Mouse (Mus musculus) right cerebral cortex, postnatal 14 days (tissue): Measurements from ENCODE around the gene Wdr26.

Source experiments
- DNase-seq: peaks from one replicate; pipeline ENCODE4 v3.0.0; 2022

Gene Wdr26

GRCm38 (mm10) chr1:181150827-181151534, 60.8 kb downstream of the Wdr26 start:
- DNase-seq, result peak; percentile 96

- DNase-seq, result no peak
Measured at GRCm38 (mm10) chr1:181150431-181150826, 61.4 kb downstream of the Wdr26 start.

GRCm38 (mm10) chr1:181149373-181150017, 62.3 kb downstream of the Wdr26 start:
- DNase-seq, result no peak

GRCm38 (mm10) chr1:181148540-181148939, 63.3 kb downstream of the Wdr26 start:
- no peak for DNase-seq

GRCm38 (mm10) chr1:181146187-181146586, 65.6 kb downstream of the Wdr26 start:
- DNase-seq, result no peak

GRCm38 (mm10) chr1:181144966-181145365, 66.8 kb downstream of the Wdr26 start:
- no peak for DNase-seq

- peak; percentile 93 for DNase-seq
Measured at GRCm38 (mm10) chr1:181143950-181144836, 67.6 kb downstream of the Wdr26 start, which contains the start of the genes Nvl and Cnih4. Gene Nvl, minus strand, starts transcription at chr1:181144204. Gene Cnih4, plus strand, starts transcription at chr1:181144693.

GRCm38 (mm10) chr1:181143609-181143949, 68.2 kb downstream of the Wdr26 start:
- DNase-seq, result no peak

GRCm38 (mm10) chr1:181138730-181139129, 73.1 kb downstream of the Wdr26 start:
- no peak for DNase-seq

GRCm38 (mm10) chr1:181131915-181132314, 79.9 kb downstream of the Wdr26 start:
- DNase-seq, result no peak

- DNase-seq, result no peak
Measured at GRCm38 (mm10) chr1:181126766-181127165, 85.0 kb downstream of the Wdr26 start.

- DNase-seq, result no peak
Measured at GRCm38 (mm10) chr1:181125916-181126315, 85.9 kb downstream of the Wdr26 start.

GRCm38 (mm10) chr1:181124145-181124544, 87.7 kb downstream of the Wdr26 start:
- no peak for DNase-seq
